Mouse (Mus musculus) 3134 (cell line): ENCODE measurements around the gene Rmnd1.

Source experiments
- DNase-seq: peaks from one replicate; pipeline ENCODE4 v3.0.0-alpha.2; 2011; ENCODE audit warnings: low spot score; ENCODE audit not compliant: insufficient read length; ENCODE audit errors: extremely low read depth

Rmnd1 gene

GRCm38 (mm10) chr10:4395321-4395720, 36.9 kb downstream of the Rmnd1 start:
- DNase-seq = no peak

GRCm38 (mm10) chr10:4391851-4392250, 40.3 kb downstream of the Rmnd1 start:
- no peak for DNase-seq

GRCm38 (mm10) chr10:4391076-4391475, 41.1 kb downstream of the Rmnd1 start:
- no peak for DNase-seq

GRCm38 (mm10) chr10:4390550-4390949, 41.6 kb downstream of the Rmnd1 start:
- no peak for DNase-seq

- no peak for DNase-seq
Measured at GRCm38 (mm10) chr10:4389461-4390112, 42.6 kb downstream of the Rmnd1 start.

GRCm38 (mm10) chr10:4389036-4389435, 43.2 kb downstream of the Rmnd1 start:
- DNase-seq = no peak

GRCm38 (mm10) chr10:4388384-4388745, 43.8 kb downstream of the Rmnd1 start:
- no peak for DNase-seq

- DNase-seq = peak; percentile 60
Measured at GRCm38 (mm10) chr10:4387701-4388383, 44.3 kb downstream of the Rmnd1 start, which contains the start of gene Zbtb2. Zbtb2 (minus strand) TSS chr10:4388108.

- DNase-seq = peak; percentile 94
Measured at GRCm38 (mm10) chr10:4386609-4387591, 45.3 kb downstream of the Rmnd1 start.

- DNase-seq = no peak
Measured at GRCm38 (mm10) chr10:4384244-4384643, 47.9 kb downstream of the Rmnd1 start.

- no peak for DNase-seq
Measured at GRCm38 (mm10) chr10:4380748-4381147, 51.4 kb downstream of the Rmnd1 start.

- DNase-seq = no peak
Measured at GRCm38 (mm10) chr10:4376931-4377330, 55.3 kb downstream of the Rmnd1 start.

- no peak for DNase-seq
Measured at GRCm38 (mm10) chr10:4376461-4376860, 55.7 kb downstream of the Rmnd1 start.

GRCm38 (mm10) chr10:4375267-4375666, 56.9 kb downstream of the Rmnd1 start:
- DNase-seq = no peak

GRCm38 (mm10) chr10:4374734-4375133, 57.5 kb downstream of the Rmnd1 start:
- DNase-seq = no peak

- no peak for DNase-seq
Measured at GRCm38 (mm10) chr10:4374239-4374638, 57.9 kb downstream of the Rmnd1 start.

- no peak for DNase-seq
Measured at GRCm38 (mm10) chr10:4373558-4373957, 58.6 kb downstream of the Rmnd1 start.

- no peak for DNase-seq
Measured at GRCm38 (mm10) chr10:4372011-4372410, 60.2 kb downstream of the Rmnd1 start.

- DNase-seq = no peak
Measured at GRCm38 (mm10) chr10:4370105-4370504, 62.1 kb downstream of the Rmnd1 start.

GRCm38 (mm10) chr10:4364618-4365017, 67.6 kb downstream of the Rmnd1 start:
- no peak for DNase-seq

GRCm38 (mm10) chr10:4357435-4357834, 74.8 kb downstream of the Rmnd1 start:
- DNase-seq = no peak
